Mouse (Mus musculus) mature B cell (primary cell): Measurements from ENCODE around the gene Ano6.

Source experiments
- in situ Hi-C: fragments of 300-500 bp; cut with MboI; formaldehyde crosslinking; loops from 2 replicates; pipeline ENCODE4 v1.14.3; 2019

Gene Ano6

GRCm38 (mm10) chr15:95790529-95791071, at the start of gene Ano6:
Ano6 (plus strand) TSS chr15:95790843.
- in situ Hi-C loops, result loop anchor here (25.0 kb wide), 1 partner anchor 497 kb away; the partner anchor contains the start of gene Arid2

- in situ Hi-C loops, result no loop called here
These were observed 47.7 kb upstream of the Ano6 start for GRCm38 (mm10) chr15:95742955-95743354.

DNA sequence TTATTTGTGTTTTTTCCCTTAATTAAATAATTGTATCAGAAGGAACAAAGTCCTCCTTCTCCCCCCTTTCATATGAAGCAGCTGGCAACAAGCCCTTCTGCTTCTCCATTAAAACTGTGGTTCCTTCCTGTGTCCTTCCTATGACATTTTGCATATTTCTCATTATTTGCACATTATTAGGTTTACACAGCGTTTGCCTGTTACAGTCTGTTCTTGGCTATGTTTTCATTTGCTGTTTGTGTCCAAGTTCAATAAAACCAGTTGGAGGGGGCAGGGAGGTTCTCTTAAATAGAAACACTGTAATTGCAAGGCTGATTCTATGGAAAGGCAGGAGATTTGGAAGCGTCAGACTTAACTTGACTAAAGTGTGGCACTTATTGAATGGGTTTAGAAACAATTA, 46.8 kb upstream of the Ano6 start:
- in situ Hi-C loops, result no loop called here

- in situ Hi-C loops, result no loop called here
These were observed 45.1 kb upstream of the Ano6 start for GRCm38 (mm10) chr15:95745346-95746106.

GRCm38 (mm10) chr15:95746513-95746912, 44.1 kb upstream of the Ano6 start:
- in situ Hi-C loops, result no loop called here

DNA sequence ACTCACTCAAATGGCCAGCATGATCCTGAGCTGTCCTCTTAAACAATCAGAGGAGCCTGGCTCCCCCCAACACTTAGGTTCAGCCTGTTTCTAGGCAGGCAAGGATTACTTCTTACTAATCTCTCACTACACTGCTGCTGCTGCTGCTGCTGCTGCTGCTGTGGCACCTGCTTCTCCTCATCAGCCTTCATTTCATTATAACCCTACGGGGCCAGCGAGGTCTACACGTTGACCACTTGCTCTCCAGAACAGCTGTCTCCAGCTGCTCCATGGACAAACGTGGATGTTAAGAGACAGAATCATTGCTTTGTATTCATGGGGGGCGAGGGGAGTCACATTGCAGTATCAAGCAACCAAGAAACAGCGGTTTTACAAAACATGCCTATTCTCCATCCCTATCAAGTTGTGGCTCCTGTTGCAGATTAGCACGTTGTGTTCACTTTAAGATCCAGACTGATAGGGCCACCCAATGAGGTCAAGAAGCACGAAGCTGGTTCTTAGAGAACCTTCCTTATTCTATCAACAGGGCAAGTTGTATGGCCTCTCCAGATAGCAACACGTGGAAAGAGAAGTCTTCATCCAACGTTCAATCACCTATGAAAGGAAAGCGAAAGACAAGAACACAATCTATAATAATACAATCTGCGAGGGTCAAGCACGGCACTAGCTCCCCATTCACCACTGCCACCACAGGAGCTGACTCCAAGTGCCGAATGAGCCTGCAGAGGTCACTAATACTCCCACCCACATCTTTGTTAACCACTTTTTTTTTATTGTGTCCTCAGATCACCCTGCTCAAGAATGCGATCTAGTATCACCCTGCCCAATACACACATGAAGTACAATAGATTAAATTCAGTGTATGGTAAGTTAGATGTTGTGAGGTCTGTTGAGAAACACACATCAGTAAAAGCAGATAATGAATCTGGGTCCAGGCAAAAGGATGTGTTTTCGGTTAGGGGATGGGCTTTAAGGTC, 43.4 kb upstream of the Ano6 start:
- in situ Hi-C loops, result no loop called here

DNA sequence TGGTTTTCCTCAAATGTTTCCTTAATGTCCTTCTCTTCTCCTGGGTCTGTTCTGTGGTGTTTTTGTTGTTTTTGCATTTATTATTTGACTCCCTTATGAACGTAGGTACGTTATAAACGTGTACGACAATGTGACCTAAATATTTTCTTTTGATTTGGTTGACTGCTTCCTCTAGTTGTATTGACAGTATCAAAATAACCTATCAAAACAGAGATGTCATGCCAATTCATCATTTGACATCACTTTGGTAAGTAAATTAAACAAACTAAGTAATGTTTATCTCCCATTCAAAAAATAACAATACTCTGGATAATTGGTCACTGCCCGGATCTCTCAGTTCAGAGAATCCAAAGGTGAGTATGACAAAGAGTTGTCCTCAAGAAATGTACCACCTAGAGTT, 41.4 kb upstream of the Ano6 start:
- in situ Hi-C loops, result no loop called here

GRCm38 (mm10) chr15:95750038-95750437, 40.6 kb upstream of the Ano6 start:
- in situ Hi-C loops, result no loop called here

DNA sequence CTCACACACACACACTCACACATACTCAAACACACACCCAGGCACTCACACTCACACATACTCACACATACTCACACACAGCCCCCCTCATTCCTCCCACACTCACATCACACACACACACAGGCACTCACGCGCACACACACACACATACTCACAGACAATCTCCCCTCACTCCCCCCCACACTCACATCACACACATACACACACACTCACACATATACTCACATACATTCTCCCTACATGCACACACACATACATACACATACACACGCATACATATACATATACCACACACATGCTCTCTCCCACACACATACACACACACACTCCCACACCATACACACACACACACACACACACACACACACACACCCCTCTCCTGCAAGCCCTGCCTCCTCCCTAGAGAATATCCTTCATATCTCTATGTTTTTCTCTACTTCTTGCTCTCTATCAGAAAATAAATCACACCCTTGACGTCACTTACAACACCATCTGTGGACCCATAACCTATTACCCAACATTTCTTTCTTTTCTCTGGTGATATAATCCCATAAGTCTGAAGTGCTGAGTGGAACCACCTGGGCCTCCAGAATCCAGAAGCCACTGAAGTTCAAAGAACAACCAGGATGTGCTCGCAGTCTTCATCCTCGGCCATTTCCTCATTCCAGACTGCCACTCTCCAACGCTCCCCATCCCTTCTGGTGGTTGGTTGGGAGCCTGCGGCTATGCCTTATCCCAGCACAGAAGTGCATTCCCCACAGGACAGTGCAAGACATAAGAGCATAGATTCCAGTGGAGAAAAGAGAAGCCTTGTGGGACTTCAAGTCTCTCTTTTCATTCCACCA, 38.6 kb upstream of the Ano6 start:
- in situ Hi-C loops, result no loop called here

- in situ Hi-C loops, result no loop called here
These were observed 38.0 kb upstream of the Ano6 start for GRCm38 (mm10) chr15:95752677-95753019.

- in situ Hi-C loops, result no loop called here
These were observed 37.6 kb upstream of the Ano6 start for GRCm38 (mm10) chr15:95753031-95753430.

DNA sequence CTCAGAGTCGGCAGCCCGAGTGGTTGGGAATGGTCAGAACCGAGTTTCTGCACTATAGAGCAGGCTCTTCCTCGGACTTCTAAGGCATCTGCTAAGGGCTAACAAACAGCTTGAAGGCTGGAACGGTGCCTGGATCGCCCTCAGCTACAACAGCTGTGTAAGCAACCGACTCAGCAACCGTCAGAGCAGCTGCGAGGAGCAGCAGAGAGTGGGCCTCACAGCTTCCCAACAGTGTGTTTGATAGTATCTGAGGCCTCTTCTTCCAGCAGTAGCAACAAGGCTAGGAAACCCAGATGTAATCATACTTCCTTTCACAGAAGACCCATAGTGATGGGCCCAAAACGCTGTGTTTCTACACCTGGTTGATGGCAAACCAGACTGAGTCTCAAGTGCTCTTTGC, 33.5 kb upstream of the Ano6 start:
- in situ Hi-C loops, result no loop called here

- in situ Hi-C loops, result no loop called here
These were observed 32.6 kb upstream of the Ano6 start for GRCm38 (mm10) chr15:95758069-95758468.

DNA sequence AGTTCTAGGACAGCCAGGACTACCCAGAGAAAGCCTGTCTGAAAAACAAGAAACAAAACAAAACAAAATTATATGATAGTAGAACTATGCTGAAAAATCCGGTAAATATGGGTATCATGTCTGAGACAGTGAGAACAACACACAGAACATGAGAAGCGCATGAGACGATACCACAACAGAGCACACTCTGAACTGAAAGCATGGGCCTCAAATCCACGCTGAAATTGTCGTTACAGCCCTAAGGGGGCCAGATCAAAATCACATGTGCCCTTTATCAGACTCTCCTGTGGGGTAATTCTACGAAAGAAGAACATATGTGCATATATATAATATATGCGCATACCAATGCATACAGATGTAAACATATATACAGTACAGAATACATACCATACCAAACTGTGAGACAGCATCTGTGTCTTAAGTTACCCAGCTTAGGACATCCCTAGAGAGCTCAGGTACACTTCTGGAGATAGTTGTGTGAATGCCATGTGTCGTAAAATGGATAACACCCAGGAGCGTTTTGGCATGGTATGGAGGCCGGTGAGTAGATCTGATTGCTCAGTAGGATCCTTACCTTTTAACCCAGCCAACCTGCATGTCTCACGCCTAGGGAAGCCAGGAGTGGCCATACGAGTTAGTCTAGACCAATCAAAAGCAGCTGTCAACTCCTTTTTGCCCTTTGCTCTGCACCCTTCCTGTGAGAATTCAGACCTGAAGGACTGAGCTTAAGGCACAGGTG, 31.8 kb upstream of the Ano6 start:
- in situ Hi-C loops, result no loop called here

GRCm38 (mm10) chr15:95759857-95760256, 30.8 kb upstream of the Ano6 start:
- in situ Hi-C loops, result no loop called here

DNA sequence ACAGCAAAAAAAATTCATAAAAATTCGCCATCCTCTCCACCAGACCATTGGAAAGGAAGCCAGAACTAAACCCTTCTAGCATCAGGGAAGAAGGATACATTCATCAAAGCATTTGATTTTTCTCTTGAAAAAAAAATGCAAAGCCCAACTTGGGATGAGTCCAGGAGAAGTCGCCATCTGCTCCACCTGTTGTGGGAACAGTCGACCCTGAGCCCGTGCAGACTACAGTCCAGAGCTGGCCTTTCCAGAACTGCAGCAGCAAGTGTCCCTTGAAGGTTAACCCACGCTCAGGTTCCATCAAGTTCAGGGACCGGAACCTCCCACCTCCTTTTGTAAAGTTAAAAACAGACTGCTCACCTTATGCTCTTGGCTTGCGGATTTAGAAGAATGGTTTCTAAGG, 29.2 kb upstream of the Ano6 start:
- in situ Hi-C loops, result no loop called here

DNA sequence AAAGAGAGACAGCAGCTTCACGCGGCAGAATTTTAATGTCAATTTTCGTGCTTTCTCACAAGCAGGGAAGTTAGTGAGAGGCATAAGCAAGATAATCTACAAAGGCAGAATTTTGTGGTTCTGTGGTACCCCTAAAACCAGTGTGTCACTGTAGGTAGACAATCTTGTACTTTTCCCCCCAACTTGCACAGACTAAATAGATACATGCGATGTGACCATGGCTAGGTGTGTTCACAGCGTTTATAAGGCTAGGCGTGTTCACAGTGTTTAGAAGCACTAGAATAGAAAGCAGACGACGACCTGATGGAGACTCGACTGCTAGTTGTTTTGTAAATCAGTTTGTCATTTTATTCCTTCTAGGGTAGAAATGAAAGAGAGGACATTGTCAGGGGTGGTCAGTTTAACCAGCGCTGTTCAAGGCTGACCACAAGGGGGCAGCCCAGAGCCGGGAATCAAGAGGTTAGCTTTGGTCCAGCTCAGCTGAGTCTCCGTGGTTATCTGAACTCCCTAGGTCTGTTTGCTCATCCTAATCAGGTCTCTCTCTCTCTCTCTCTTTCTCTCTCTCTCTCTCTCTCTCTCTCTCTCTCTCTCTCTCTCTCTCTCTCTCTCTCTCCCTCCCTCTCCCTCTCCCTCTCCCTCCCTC, 27.9 kb upstream of the Ano6 start:
- in situ Hi-C loops, result no loop called here

DNA sequence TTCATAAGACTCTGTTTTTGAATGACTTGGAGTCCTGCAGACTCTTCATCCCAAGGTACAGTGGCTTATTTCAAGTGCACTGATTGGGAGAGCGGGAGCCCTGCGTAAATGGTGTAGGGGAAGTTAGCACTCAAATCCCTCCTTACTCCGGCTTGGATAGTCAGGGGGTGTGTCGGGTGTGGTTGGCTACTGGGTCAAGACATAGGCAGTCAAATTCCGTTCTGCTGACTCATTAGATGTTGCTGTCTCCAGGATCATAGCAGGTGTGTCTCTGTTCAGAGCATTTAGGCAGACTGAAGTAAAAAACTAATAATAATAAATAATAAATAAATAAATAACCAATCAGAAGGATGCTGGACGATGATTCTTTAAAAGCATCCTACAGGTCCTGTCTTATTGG, 27.2 kb upstream of the Ano6 start:
- in situ Hi-C loops, result no loop called here

- in situ Hi-C loops, result no loop called here
These were observed 25.4 kb upstream of the Ano6 start for GRCm38 (mm10) chr15:95765271-95765670.

- in situ Hi-C loops, result no loop called here
These were observed 24.7 kb upstream of the Ano6 start for GRCm38 (mm10) chr15:95765936-95766335.

DNA sequence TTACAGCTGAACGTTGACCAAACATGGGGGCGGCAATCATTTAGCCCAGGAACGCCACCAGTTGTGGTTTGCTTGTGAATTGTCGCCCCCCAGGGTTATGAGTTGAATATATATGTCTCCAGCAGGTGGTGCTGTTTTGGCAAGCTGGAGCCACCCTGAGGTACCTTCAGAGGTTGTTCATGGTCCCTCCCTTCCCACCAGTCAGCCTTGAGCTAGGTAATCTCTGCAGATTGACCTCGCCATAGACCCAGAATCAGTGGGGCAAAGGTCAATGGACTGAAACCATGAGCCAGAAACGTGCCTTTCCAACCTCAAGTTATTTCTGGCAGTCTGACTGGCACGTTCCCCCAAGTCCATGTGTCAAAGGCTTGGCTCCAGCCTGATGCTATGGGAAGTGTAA, 22.8 kb upstream of the Ano6 start:
- in situ Hi-C loops, result no loop called here
